Comparison of ENCODE assay signal across 16 mouse cellular contexts in the genomic region with DNA sequence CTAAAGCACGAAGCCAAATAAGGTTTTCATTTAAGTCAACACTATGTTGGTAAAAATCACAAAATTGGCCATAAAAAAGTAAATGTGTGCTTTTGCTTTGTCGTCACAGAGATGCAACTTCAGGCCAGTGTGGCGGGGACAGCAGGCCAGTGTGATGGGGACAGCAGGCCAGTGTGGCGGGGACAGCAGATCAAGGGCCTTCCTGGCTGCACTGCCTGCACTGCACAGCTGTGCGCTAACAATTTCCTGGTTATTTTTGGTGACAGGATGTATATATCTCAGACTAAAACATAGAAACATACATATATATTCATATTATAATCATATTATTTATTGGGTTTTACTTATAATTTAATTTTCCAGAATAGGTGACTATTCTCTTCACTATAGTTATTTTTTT.
"Had no signal": no experiment of that assay in that cellular context is flagged by ENCODE, and none has a peak within 500 bp of the region (broad histone marks: within the 10 kb centered on the region; RNA-seq: fewer than 3 reads in every experiment).

No protein-coding gene starts in this region.

- H3K27me3 ChIP-seq: liver, embryonic 15.5 days; megakaryocyte, embryonic 14.5 days; neural tube, embryonic 13.5 days; stomach, embryonic 15.5 days had no signal

- H3K9ac ChIP-seq: liver, embryonic 15.5 days; neural tube, embryonic 13.5 days; stomach, embryonic 15.5 days had no signal

- H3K4me2 ChIP-seq: liver, embryonic 11.5 days; liver, embryonic 15.5 days; neural tube, embryonic 13.5 days; stomach, embryonic 15.5 days had no signal

- H3K4me1 ChIP-seq: liver, embryonic 15.5 days; stomach, embryonic 15.5 days had no signal

- H3K9me3 ChIP-seq: liver, embryonic 15.5 days; megakaryocyte, embryonic 14.5 days; neural tube, embryonic 13.5 days; stomach, embryonic 15.5 days had no signal

- H3K27ac ChIP-seq: liver, embryonic 15.5 days; macrophage; neural tube, embryonic 13.5 days; stomach, embryonic 15.5 days had no signal

- H3K4me3 ChIP-seq: layer of hippocampus, adult 2 months; liver, embryonic 15.5 days; megakaryocyte, embryonic 14.5 days; neural tube, embryonic 13.5 days; stomach, embryonic 15.5 days had no signal

- H3K36me3 ChIP-seq: liver, embryonic 15.5 days; neural tube, embryonic 13.5 days; stomach, embryonic 15.5 days had no signal

- DNase-seq: kidney, adult 18-20 months; kidney, postnatal 10 days; kidney, postnatal 4 days; left cerebral cortex, postnatal 4 days; lung, adult 2 months; lung, postnatal 10 days; right cerebral cortex, postnatal 14 days; thymus, adult 2 months; thymus, postnatal 25 days had no signal
